Mouse (Mus musculus): ENCODE results near the gene Hs6st2. TPM values are rescaled to one million over a fixed set of nuclear protein-coding genes. Genes with fewer than 3 reads are reported as not detected.
A peak's percentile ranks its signal among the peaks of the same experiment; 100 is the strongest.

The Hs6st2 gene
- polyA plus RNA-seq, 2 experiments, result 19.3 to 27.0 TPM

DNA sequence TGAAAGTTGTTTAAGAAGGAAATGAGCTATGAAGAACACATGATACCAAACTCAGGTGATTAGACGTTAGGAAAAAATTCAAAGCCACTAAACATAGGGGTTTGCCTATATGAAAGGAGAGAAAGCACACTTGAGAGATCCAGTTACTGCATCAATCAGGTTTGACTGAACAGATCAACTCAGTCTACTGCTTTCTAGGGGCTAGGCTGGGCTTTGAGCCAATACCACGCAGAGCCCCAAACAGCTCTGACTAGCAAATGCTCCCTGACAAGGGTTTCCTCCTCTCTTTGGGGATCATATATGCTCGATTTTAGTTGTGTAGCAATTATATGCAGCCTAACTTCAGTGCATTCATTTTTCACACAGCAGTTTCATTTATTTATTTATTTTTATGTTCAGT is 96.2 kb downstream of the Hs6st2 start:
- Histone ChIP-seq H3K4me2 (replicated peaks; ENCODE audit: low read depth, low read length, severe bottlenecking) (no peak overlapping the region), H3K4me1 (ENCODE audit: control insufficient read depth, insufficient read depth, low read length) (0 out of 2 replicates have a peak, but pooled peaks cover 2% of the 10 kb centered on the region), H3K27me3 (ENCODE audit: control insufficient read depth, insufficient read depth, low read length) (no peaks in the 10 kb centered on the region), H3K9me3 (ENCODE audit: control insufficient read depth, low read length) (no peaks in the 10 kb centered on the region), H3K9ac (ENCODE audit: low read depth, low read length, severe bottlenecking) (no peak overlapping the region), H3K36me3 (ENCODE audit: control insufficient read depth, insufficient read depth, low read length) (no peaks in the 10 kb centered on the region), H3K27ac (replicated peaks; ENCODE audit: low read depth, low read length) (no peak overlapping the region), H3K4me3 (replicated peaks; ENCODE audit: low read length) (no peak overlapping the region)
- no peak for DNase-seq (ENCODE audit: low spot score)
- TF ChIP-seq POLR2A (IDR thresholded peaks at IDR 0.05; ENCODE audit: borderline replicate concordance, extremely low read depth, insufficient read depth, insufficient read length), result no peak
- no peak for ATAC-seq (ENCODE audit: low FRiP score, low read depth)
- 51% methylated on average over 3 of the region's 3 CpGs for WGBS

- DNase-seq (ENCODE audit: low spot score) (no peak), ATAC-seq (ENCODE audit: low FRiP score, low read depth) (no peak)
- Histone ChIP-seq H3K4me1 (ENCODE audit: control insufficient read depth, insufficient read depth, low read length) (0 out of 2 replicates have a peak, but pooled peaks cover 2% of the 10 kb centered on the region), H3K36me3 (ENCODE audit: control insufficient read depth, insufficient read depth, low read length) (no peaks in the 10 kb centered on the region), H3K4me3 (replicated peaks; ENCODE audit: low read length) (no peak overlapping the region), H3K9me3 (ENCODE audit: control insufficient read depth, low read length) (no peaks in the 10 kb centered on the region), H3K27ac (replicated peaks; ENCODE audit: low read depth, low read length) (no peak overlapping the region), H3K4me2 (replicated peaks; ENCODE audit: low read depth, low read length, severe bottlenecking) (no peak overlapping the region), H3K27me3 (ENCODE audit: control insufficient read depth, insufficient read depth, low read length) (no peaks in the 10 kb centered on the region), H3K9ac (ENCODE audit: low read depth, low read length, severe bottlenecking) (no peak overlapping the region)
- 79% methylated on average over 3 of the region's 3 CpGs for WGBS
- no peak for TF ChIP-seq POLR2A (IDR thresholded peaks at IDR 0.05; ENCODE audit: borderline replicate concordance, extremely low read depth, insufficient read depth, insufficient read length)
Observed at GRCm38 (mm10) chrX:51581704-51582103, 100.0 kb downstream of the Hs6st2 start.

- no peak overlapping the region for H3K4me3 ChIP-seq (replicated peaks; ENCODE audit: low read length)
- no peaks in the 10 kb centered on the region for H3K27me3 ChIP-seq (ENCODE audit: control insufficient read depth, insufficient read depth, low read length)
- TF ChIP-seq POLR2A (IDR thresholded peaks at IDR 0.05; ENCODE audit: borderline replicate concordance, extremely low read depth, insufficient read depth, insufficient read length), result no peak
- H3K36me3 ChIP-seq (ENCODE audit: control insufficient read depth, insufficient read depth, low read length), result no peaks in the 10 kb centered on the region
- H3K9ac ChIP-seq (ENCODE audit: low read depth, low read length, severe bottlenecking), result no peak overlapping the region
- no peak overlapping the region for H3K27ac ChIP-seq (replicated peaks; ENCODE audit: low read depth, low read length)
- no peak overlapping the region for H3K4me2 ChIP-seq (replicated peaks; ENCODE audit: low read depth, low read length, severe bottlenecking)
- ATAC-seq (ENCODE audit: low FRiP score, low read depth), result no peak
- H3K9me3 ChIP-seq (ENCODE audit: control insufficient read depth, low read length), result no peaks in the 10 kb centered on the region
- 28% methylated on average over 1 of the region's 1 CpGs for WGBS
- no peak for DNase-seq (ENCODE audit: low spot score)
- H3K4me1 ChIP-seq (ENCODE audit: control insufficient read depth, insufficient read depth, low read length), result 0 out of 2 replicates have a peak, but pooled peaks cover 4% of the 10 kb centered on the region
Observed at GRCm38 (mm10) chrX:51561880-51562279, 119.8 kb downstream of the Hs6st2 start.

- no peaks in the 10 kb centered on the region for H3K36me3 ChIP-seq (ENCODE audit: control insufficient read depth, insufficient read depth, low read length)
- no peak overlapping the region for H3K9ac ChIP-seq (ENCODE audit: low read depth, low read length, severe bottlenecking)
- no peaks in the 10 kb centered on the region for H3K9me3 ChIP-seq (ENCODE audit: control insufficient read depth, low read length)
- H3K4me1 ChIP-seq (ENCODE audit: control insufficient read depth, insufficient read depth, low read length), result no peaks in the 10 kb centered on the region
- H3K4me2 ChIP-seq (replicated peaks; ENCODE audit: low read depth, low read length, severe bottlenecking), result no peak overlapping the region
- H3K27ac ChIP-seq (replicated peaks; ENCODE audit: low read depth, low read length), result no peak overlapping the region
- H3K27me3 ChIP-seq (ENCODE audit: control insufficient read depth, insufficient read depth, low read length), result no peaks in the 10 kb centered on the region
- no peak for TF ChIP-seq POLR2A (IDR thresholded peaks at IDR 0.05; ENCODE audit: borderline replicate concordance, extremely low read depth, insufficient read depth, insufficient read length)
- ATAC-seq (ENCODE audit: low FRiP score, low read depth) (no peak), DNase-seq (ENCODE audit: low spot score) (no peak)
- no peak overlapping the region for H3K4me3 ChIP-seq (replicated peaks; ENCODE audit: low read length)
- 80% methylated on average over 5 of the region's 5 CpGs for WGBS
Observed at GRCm38 (mm10) chrX:51539626-51540025, 142.0 kb downstream of the Hs6st2 start.

DNA sequence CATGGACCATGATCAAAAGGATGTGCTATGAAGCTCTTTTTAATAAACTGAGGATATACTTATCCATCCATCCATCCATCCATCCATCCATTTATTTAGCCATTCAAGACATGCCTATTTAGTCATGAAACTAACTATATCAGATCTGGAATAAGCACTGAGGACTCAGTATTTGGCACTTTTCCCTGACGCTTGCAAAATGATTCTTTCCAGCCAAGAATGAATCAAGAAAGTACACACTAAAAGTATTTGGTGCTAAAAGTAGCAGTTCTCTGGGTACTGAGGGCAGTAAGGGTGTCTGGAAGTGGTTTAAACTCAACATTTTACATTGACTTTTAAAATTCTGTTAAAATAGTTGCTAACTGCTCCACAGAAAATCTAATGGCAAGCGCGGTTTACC is 144.6 kb downstream of the Hs6st2 start:
- no peaks in the 10 kb centered on the region for H3K27me3 ChIP-seq (ENCODE audit: control insufficient read depth, insufficient read depth, low read length)
- no peaks in the 10 kb centered on the region for H3K4me1 ChIP-seq (ENCODE audit: control insufficient read depth, insufficient read depth, low read length)
- WGBS, result 77% methylated on average over 3 of the region's 3 CpGs
- TF ChIP-seq POLR2A (IDR thresholded peaks at IDR 0.05; ENCODE audit: borderline replicate concordance, extremely low read depth, insufficient read depth, insufficient read length), result no peak
- H3K4me2 ChIP-seq (replicated peaks; ENCODE audit: low read depth, low read length, severe bottlenecking), result no peak overlapping the region
- no peak overlapping the region for H3K4me3 ChIP-seq (replicated peaks; ENCODE audit: low read length)
- H3K36me3 ChIP-seq (ENCODE audit: control insufficient read depth, insufficient read depth, low read length), result no peaks in the 10 kb centered on the region
- no peak overlapping the region for H3K9ac ChIP-seq (ENCODE audit: low read depth, low read length, severe bottlenecking)
- peak; percentile 32 for DNase-seq (ENCODE audit: low spot score)
- no peak for ATAC-seq (ENCODE audit: low FRiP score, low read depth)
- no peaks in the 10 kb centered on the region for H3K9me3 ChIP-seq (ENCODE audit: control insufficient read depth, low read length)
- no peak overlapping the region for H3K27ac ChIP-seq (replicated peaks; ENCODE audit: low read depth, low read length)

GRCm38 (mm10) chrX:51535226-51535625 is 146.4 kb downstream of the Hs6st2 start:
- Histone ChIP-seq H3K27me3 (ENCODE audit: control insufficient read depth, insufficient read depth, low read length) (no peaks in the 10 kb centered on the region), H3K36me3 (ENCODE audit: control insufficient read depth, insufficient read depth, low read length) (no peaks in the 10 kb centered on the region), H3K4me3 (replicated peaks; ENCODE audit: low read length) (no peak overlapping the region), H3K9me3 (ENCODE audit: control insufficient read depth, low read length) (no peaks in the 10 kb centered on the region), H3K9ac (ENCODE audit: low read depth, low read length, severe bottlenecking) (no peak overlapping the region), H3K4me2 (replicated peaks; ENCODE audit: low read depth, low read length, severe bottlenecking) (no peak overlapping the region), H3K4me1 (ENCODE audit: control insufficient read depth, insufficient read depth, low read length) (no peaks in the 10 kb centered on the region), H3K27ac (replicated peaks; ENCODE audit: low read depth, low read length) (no peak overlapping the region)
- no peak for TF ChIP-seq POLR2A (IDR thresholded peaks at IDR 0.05; ENCODE audit: borderline replicate concordance, extremely low read depth, insufficient read depth, insufficient read length)
- ATAC-seq (ENCODE audit: low FRiP score, low read depth) (no peak), DNase-seq (ENCODE audit: low spot score) (no peak)
- 86% methylated on average over 6 of the region's 6 CpGs for WGBS

All from limb, embryonic 14.5 days (tissue).